8 mouse cellular contexts compared by ENCODE assay signal in the genomic region with DNA sequence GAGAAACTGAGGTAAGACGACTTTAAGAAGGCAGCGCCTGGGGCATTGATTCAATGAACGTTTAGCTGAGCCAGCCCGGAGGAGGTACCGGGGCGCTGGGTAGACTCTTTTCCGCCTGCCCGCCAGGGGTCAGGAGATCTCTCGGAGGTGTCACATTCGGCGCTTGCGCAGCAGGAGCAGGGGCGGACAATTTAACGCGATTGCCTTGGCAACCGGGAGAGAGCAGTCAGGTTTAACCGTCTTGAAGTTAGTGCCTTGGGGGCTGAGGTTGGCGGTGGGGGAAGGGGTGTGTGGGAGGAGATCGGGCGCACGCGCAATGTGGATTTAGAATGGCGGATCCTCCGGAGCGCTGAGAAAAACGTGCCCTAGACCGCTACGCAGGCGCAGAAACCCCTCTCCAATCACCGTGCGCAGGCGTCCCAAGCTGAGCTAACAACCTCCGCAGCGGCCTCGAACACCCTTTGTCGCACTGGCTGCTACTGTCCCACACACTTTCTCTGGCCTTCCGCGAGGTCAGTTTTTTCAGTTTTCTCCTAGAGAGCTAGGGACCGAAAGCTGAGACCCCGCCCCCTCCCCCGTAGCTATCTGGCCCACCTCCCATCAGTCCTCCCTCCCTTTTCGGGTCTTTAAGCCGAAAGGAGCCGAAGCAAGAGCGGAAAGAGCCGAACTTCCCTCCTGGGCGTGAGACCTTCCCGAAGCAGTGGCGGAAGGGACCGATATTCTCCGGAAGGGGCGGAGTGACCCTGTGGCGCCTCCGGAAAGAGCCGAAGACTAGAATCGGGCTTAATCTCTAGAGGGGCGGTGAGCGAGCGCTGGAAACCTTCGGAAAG. TPM values are rescaled to one million over a fixed set of nuclear protein-coding genes. Genes with fewer than 3 reads are reported as not detected.
DNase-seq lines count a peak whose midpoint lies in the region; ATAC-seq lines count a peak whose summit lies in the region.

No protein-coding gene starts in this region.

- WGBS in heart, embryonic 14.5 days: under 1% methylated on average over 60 of the region's 60 CpGs
- WGBS in liver, embryonic 13.5 days (ENCODE audit: insufficient replicate concordance): under 1% methylated on average over 60 of the region's 60 CpGs
- WGBS in stomach, embryonic 16.5 days: 0% methylated on average over 60 of the region's 60 CpGs

- H3K27me3 ChIP-seq in heart, embryonic 14.5 days (ENCODE audit: control insufficient read depth, insufficient read depth, low read length): peaks cover 28% of the 10 kb centered on the region
- peaks cover 34% of the 10 kb centered on the region for H3K27me3 ChIP-seq in liver, embryonic 13.5 days
- peaks cover 7% of the 10 kb centered on the region for H3K27me3 ChIP-seq in stomach, embryonic 16.5 days (ENCODE audit: control insufficient read depth, insufficient read depth, low read length)

- H3K4me1 ChIP-seq in heart, embryonic 14.5 days (ENCODE audit: control insufficient read depth in 2 of 2, insufficient read depth in 2 of 2, low read length in 2 of 2): peaks cover 5 to 30% of the 10 kb centered on the region in 2 experiments; a peak in 3 of 4 replicates
- H3K4me1 ChIP-seq in liver, embryonic 13.5 days (replicated peaks): peaks cover 50% of the 10 kb centered on the region
- H3K4me1 ChIP-seq in stomach, embryonic 16.5 days (ENCODE audit: control insufficient read depth, insufficient read depth, low read length): peaks cover 29% of the 10 kb centered on the region

- H3K27ac ChIP-seq in heart, embryonic 14.5 days (replicated peaks in 1 of 2; ENCODE audit: control insufficient read depth in 1 of 2, insufficient read depth in 1 of 2, low read depth in 2 of 2, low read length in 2 of 2): peak overlapping the region; percentile 98 to 100
- H3K27ac ChIP-seq in liver, embryonic 13.5 days: peak overlapping the region; percentile 99
- H3K27ac ChIP-seq in stomach, embryonic 16.5 days (ENCODE audit: low read length): peak overlapping the region; percentile 100

- peak overlapping the region; percentile 84 for H3K9ac ChIP-seq in heart, embryonic 14.5 days (ENCODE audit: low read length)
- H3K9ac ChIP-seq in liver, embryonic 13.5 days: peak overlapping the region; percentile 92
- peak overlapping the region; percentile 96 for H3K9ac ChIP-seq in stomach, embryonic 16.5 days (ENCODE audit: low read length)

- peak overlapping the region; percentile 82 to 84 for H3K4me3 ChIP-seq in heart, embryonic 14.5 days (ENCODE audit: control insufficient read depth in 1 of 2, insufficient read depth in 1 of 2, low read depth in 1 of 2, low read length in 2 of 2)
- H3K4me3 ChIP-seq in liver, embryonic 13.5 days (replicated peaks): peak overlapping the region; percentile 82
- H3K4me3 ChIP-seq in stomach, embryonic 16.5 days (replicated peaks; ENCODE audit: low read length): peak overlapping the region; percentile 88

- H3K36me3 ChIP-seq in heart, embryonic 14.5 days (ENCODE audit: control insufficient read depth, insufficient read depth, low read length): peaks cover 11% of the 10 kb centered on the region
- H3K36me3 ChIP-seq in liver, embryonic 13.5 days: peaks cover 14% of the 10 kb centered on the region
- no peaks in the 10 kb centered on the region for H3K36me3 ChIP-seq in stomach, embryonic 16.5 days (ENCODE audit: control insufficient read depth, insufficient read depth, low read length)

- peak; percentile 92 for DNase-seq in c-Kit-negative CD71-positive TER-119-positive erythroid progenitor cells, embryonic 14.5 days (ENCODE audit: low read depth, low spot score)
- DNase-seq in fibroblast of lung, adult 2 months (ENCODE audit: low read depth): peak; percentile 94
- peak; percentile 99 for DNase-seq in kidney, postnatal 14 days
- DNase-seq in liver, embryonic 13.5 days: peak; percentile 94
- DNase-seq in neural tube, embryonic 10.5 days (ENCODE audit: extremely low spot score, low spot score): peak; percentile 97

- H3K9me3 ChIP-seq in heart, embryonic 14.5 days (ENCODE audit: control insufficient read depth, low read length): no peaks in the 10 kb centered on the region
- H3K9me3 ChIP-seq in liver, embryonic 13.5 days (replicated peaks): no peaks in the 10 kb centered on the region
- no peaks in the 10 kb centered on the region for H3K9me3 ChIP-seq in stomach, embryonic 16.5 days (replicated peaks; ENCODE audit: control insufficient read depth, low read length)

- peak; percentile 78 for ATAC-seq in CD4-positive, CD25-positive, alpha-beta regulatory T cell, adult 4 months
- peak; percentile 85 for ATAC-seq in heart, embryonic 14.5 days (ENCODE audit: insufficient number of reproducible peaks, insufficient read depth, low FRiP score, low read depth)
- ATAC-seq in liver, embryonic 13.5 days (ENCODE audit: low read depth): peak; percentile 83
- ATAC-seq in stomach, embryonic 16.5 days (ENCODE audit: insufficient read depth, low FRiP score): peak; percentile 89

- peak overlapping the region; percentile 98 for H3K4me2 ChIP-seq in heart, embryonic 14.5 days (ENCODE audit: low read length)
- peak overlapping the region; percentile 98 for H3K4me2 ChIP-seq in liver, embryonic 13.5 days
- H3K4me2 ChIP-seq in stomach, embryonic 16.5 days (ENCODE audit: low read depth, low read length): peak overlapping the region; percentile 95

RNA-seq across cellular contexts. Expression of gene U2af2, which starts 0.8 kb away (rescaled TPM):
- 10 to 100 TPM; 27.5 to 28.2 TPM for polyA plus RNA-seq in CD4-positive, CD25-positive, alpha-beta regulatory T cell, adult 4 months (2017; shearing (Covaris generic))
- 46.8 and 66.2 TPM in 2 replicates for polyA plus RNA-seq in heart, embryonic 14.5 days (2014; fragmentation: Nextera tagmentation; extraction: Ambion mirVana)
- polyA plus RNA-seq in liver, embryonic 13.5 days (2015; fragmentation: Nextera tagmentation; extraction: Ambion mirVana): 79.1 and 83.0 TPM in 2 replicates
- polyA plus RNA-seq in stomach, embryonic 16.5 days (2015; fragmentation: Nextera tagmentation; extraction: Ambion mirVana): 76.3 and 81.1 TPM in 2 replicates

RNA-seq across cellular contexts. Expression of gene Zfp580, which starts 9.8 kb away (rescaled TPM):
- polyA plus RNA-seq in CD4-positive, CD25-positive, alpha-beta regulatory T cell, adult 4 months (2017; shearing (Covaris generic)): under 1 TPM in 1 of 2 experiments, not detected in 1; 0.69 TPM
- 21.9 and 22.0 TPM in 2 replicates for polyA plus RNA-seq in heart, embryonic 14.5 days (2014; fragmentation: Nextera tagmentation; extraction: Ambion mirVana)
- polyA plus RNA-seq in liver, embryonic 13.5 days (2015; fragmentation: Nextera tagmentation; extraction: Ambion mirVana): 2.2 and 2.7 TPM in 2 replicates
- polyA plus RNA-seq in stomach, embryonic 16.5 days (2015; fragmentation: Nextera tagmentation; extraction: Ambion mirVana): 19.2 and 20.2 TPM in 2 replicates

RNA-seq across cellular contexts. Expression of gene Epn1, which starts 18.9 kb away (rescaled TPM):
- polyA plus RNA-seq in CD4-positive, CD25-positive, alpha-beta regulatory T cell, adult 4 months (2017; shearing (Covaris generic)): 1 to 10 TPM; 4.0 to 7.2 TPM
- polyA plus RNA-seq in heart, embryonic 14.5 days (2014; fragmentation: Nextera tagmentation; extraction: Ambion mirVana): 50.6 and 52.0 TPM in 2 replicates
- 45.6 and 48.2 TPM in 2 replicates for polyA plus RNA-seq in liver, embryonic 13.5 days (2015; fragmentation: Nextera tagmentation; extraction: Ambion mirVana)
- 50.2 and 50.4 TPM in 2 replicates for polyA plus RNA-seq in stomach, embryonic 16.5 days (2015; fragmentation: Nextera tagmentation; extraction: Ambion mirVana)

RNA-seq across cellular contexts. Expression of gene Zfp784, which starts 22.9 kb away (rescaled TPM):
- polyA plus RNA-seq in CD4-positive, CD25-positive, alpha-beta regulatory T cell, adult 4 months (2017; shearing (Covaris generic)): 1 to 10 TPM; 4.5 to 9.3 TPM
- 5.6 TPM in 2 replicates for polyA plus RNA-seq in heart, embryonic 14.5 days (2014; fragmentation: Nextera tagmentation; extraction: Ambion mirVana)
- polyA plus RNA-seq in liver, embryonic 13.5 days (2015; fragmentation: Nextera tagmentation; extraction: Ambion mirVana): 0.93 and 1.4 TPM in 2 replicates
- polyA plus RNA-seq in stomach, embryonic 16.5 days (2015; fragmentation: Nextera tagmentation; extraction: Ambion mirVana): 5.9 and 6.1 TPM in 2 replicates

RNA-seq across cellular contexts. Expression of gene 4632433K11Rik, which starts 27.2 kb away (rescaled TPM):
- not detected for polyA plus RNA-seq in CD4-positive, CD25-positive, alpha-beta regulatory T cell, adult 4 months (2017; shearing (Covaris generic))
- polyA plus RNA-seq in heart, embryonic 14.5 days (2014; fragmentation: Nextera tagmentation; extraction: Ambion mirVana): not detected in 2 replicates
- polyA plus RNA-seq in liver, embryonic 13.5 days (2015; fragmentation: Nextera tagmentation; extraction: Ambion mirVana): 0.09 TPM in 1 of 2 replicates, not detected in the other
- not detected in 2 replicates for polyA plus RNA-seq in stomach, embryonic 16.5 days (2015; fragmentation: Nextera tagmentation; extraction: Ambion mirVana)

Comparison
In these comparisons a context has a peak if more than half of its experiments do, and no peak if none do; other contexts are left out.
1. Peak in every context shown above with its lines: DNase-seq, ATAC-seq, H3K4me3 ChIP-seq and H3K27ac ChIP-seq.